In genomic region chr17:94424811-94425210, GRCm38 (mm10) we compare ENCODE assay signal across 30 mouse cellular contexts.
A peak's percentile ranks its signal among the peaks of the same experiment; 100 is the strongest.
DNase-seq lines count a peak whose midpoint lies in the region; ATAC-seq and TF ChIP-seq lines count a peak whose summit lies in the region.
"Had no signal": no experiment of that assay in that cellular context is flagged by ENCODE, and none has a peak within 500 bp of the region (broad histone marks: within the 10 kb centered on the region; RNA-seq: fewer than 3 reads in every experiment).

No protein-coding gene starts in this region.

- no peaks in the 10 kb centered on the region for H3K36me3 ChIP-seq in hindbrain, embryonic 15.5 days
- no peaks in the 10 kb centered on the region for H3K36me3 ChIP-seq in hindbrain, embryonic 10.5 days
- no peaks in the 10 kb centered on the region for H3K36me3 ChIP-seq in midbrain, embryonic 14.5 days (ENCODE audit: control insufficient read depth, insufficient read depth, low read length)
- no peaks in the 10 kb centered on the region for H3K36me3 ChIP-seq in midbrain, embryonic 10.5 days
- no peaks in the 10 kb centered on the region for H3K36me3 ChIP-seq in embryonic facial prominence, embryonic 14.5 days (ENCODE audit: control insufficient read depth, insufficient read depth, low read length)
- no peaks in the 10 kb centered on the region for H3K36me3 ChIP-seq in liver, postnatal 0 days (replicated peaks; ENCODE audit: insufficient read depth, low read length)
- H3K36me3 ChIP-seq: embryonic facial prominence, embryonic 12.5 days; heart, embryonic 12.5 days; heart, embryonic 15.5 days; hindbrain, embryonic 12.5 days had no signal

- no peaks in the 10 kb centered on the region for H3K27me3 ChIP-seq in hindbrain, embryonic 15.5 days
- no peaks in the 10 kb centered on the region for H3K27me3 ChIP-seq in hindbrain, embryonic 10.5 days (ENCODE audit: insufficient read depth, poor library complexity, severe bottlenecking)
- H3K27me3 ChIP-seq in midbrain, embryonic 14.5 days (ENCODE audit: control insufficient read depth, insufficient read depth, low read length): no peaks in the 10 kb centered on the region
- H3K27me3 ChIP-seq in midbrain, embryonic 10.5 days (ENCODE audit: low read depth, poor library complexity, severe bottlenecking): no peaks in the 10 kb centered on the region
- H3K27me3 ChIP-seq in embryonic facial prominence, embryonic 14.5 days (replicated peaks; ENCODE audit: control insufficient read depth, insufficient read depth, low read length): no peaks in the 10 kb centered on the region
- no peaks in the 10 kb centered on the region for H3K27me3 ChIP-seq in liver, postnatal 0 days (ENCODE audit: insufficient read depth, low read length)
- H3K27me3 ChIP-seq: embryonic facial prominence, embryonic 12.5 days; forebrain, embryonic 13.5 days; heart, embryonic 12.5 days; heart, embryonic 15.5 days; hindbrain, embryonic 12.5 days had no signal

- no peak overlapping the region for H3K27ac ChIP-seq in hindbrain, embryonic 15.5 days (replicated peaks)
- no peak overlapping the region for H3K27ac ChIP-seq in hindbrain, embryonic 10.5 days
- H3K27ac ChIP-seq in midbrain, embryonic 14.5 days (replicated peaks; ENCODE audit: low read depth, low read length): no peak overlapping the region
- H3K27ac ChIP-seq in midbrain, embryonic 10.5 days (replicated peaks): no peak overlapping the region
- H3K27ac ChIP-seq in embryonic facial prominence, embryonic 14.5 days (replicated peaks; ENCODE audit: low read depth, low read length): no peak overlapping the region
- H3K27ac ChIP-seq in liver, postnatal 0 days (ENCODE audit: low read depth): no peak overlapping the region
- H3K27ac ChIP-seq: embryonic facial prominence, embryonic 12.5 days; forebrain, embryonic 13.5 days; heart, embryonic 15.5 days; hindbrain, embryonic 12.5 days; hindbrain, postnatal 0 days had no signal

- TF ChIP-seq CTCF in brain, embryonic 14.5 days (IDR thresholded peaks at IDR 0.05; ENCODE audit: borderline replicate concordance, extremely low read depth, insufficient read depth, insufficient read length): no peak
- no peak for TF ChIP-seq CTCF in liver, postnatal 0 days (IDR thresholded peaks at IDR 0.05; ENCODE audit: low read depth)

- H3K4me1 ChIP-seq in hindbrain, embryonic 15.5 days (replicated peaks): no peaks in the 10 kb centered on the region
- H3K4me1 ChIP-seq in hindbrain, embryonic 10.5 days (replicated peaks): no peaks in the 10 kb centered on the region
- H3K4me1 ChIP-seq in midbrain, embryonic 14.5 days (ENCODE audit: control insufficient read depth, insufficient read depth, low read length): no peaks in the 10 kb centered on the region
- no peaks in the 10 kb centered on the region for H3K4me1 ChIP-seq in midbrain, embryonic 10.5 days
- no peaks in the 10 kb centered on the region; the same call in 1 of the 2 replicates for H3K4me1 ChIP-seq in embryonic facial prominence, embryonic 14.5 days (ENCODE audit: control insufficient read depth, insufficient read depth, low read length)
- no peaks in the 10 kb centered on the region for H3K4me1 ChIP-seq in liver, postnatal 0 days (ENCODE audit: insufficient read depth)
- H3K4me1 ChIP-seq: embryonic facial prominence, embryonic 12.5 days; forebrain, embryonic 13.5 days; heart, embryonic 12.5 days; heart, embryonic 15.5 days; hindbrain, embryonic 12.5 days had no signal

- H3K4me3 ChIP-seq in hindbrain, embryonic 15.5 days: no peak overlapping the region
- no peak overlapping the region for H3K4me3 ChIP-seq in hindbrain, embryonic 10.5 days
- no peak overlapping the region for H3K4me3 ChIP-seq in midbrain, embryonic 14.5 days (replicated peaks; ENCODE audit: low read depth, low read length)
- H3K4me3 ChIP-seq in midbrain, embryonic 10.5 days: no peak overlapping the region
- H3K4me3 ChIP-seq in embryonic facial prominence, embryonic 14.5 days (ENCODE audit: low read depth, low read length): no peak overlapping the region
- H3K4me3 ChIP-seq in liver, postnatal 0 days (ENCODE audit: low read depth, low read length): no peak overlapping the region
- H3K4me3 ChIP-seq: embryonic facial prominence, embryonic 12.5 days; erythroblast, embryonic 14.5 days; forebrain, embryonic 13.5 days; heart, embryonic 12.5 days; heart, embryonic 15.5 days; hindbrain, embryonic 12.5 days had no signal

- no peak overlapping the region for H3K9ac ChIP-seq in hindbrain, embryonic 15.5 days
- no peak overlapping the region for H3K9ac ChIP-seq in midbrain, embryonic 14.5 days (replicated peaks; ENCODE audit: low read length)
- H3K9ac ChIP-seq in embryonic facial prominence, embryonic 14.5 days (ENCODE audit: low read depth, low read length): no peak overlapping the region
- no peak overlapping the region for H3K9ac ChIP-seq in liver, postnatal 0 days (replicated peaks)
- H3K9ac ChIP-seq: embryonic facial prominence, embryonic 12.5 days; forebrain, embryonic 13.5 days; heart, embryonic 12.5 days; heart, embryonic 15.5 days; hindbrain, embryonic 12.5 days had no signal

- TF ChIP-seq POLR2A in brain, embryonic 14.5 days (IDR thresholded peaks at IDR 0.05; ENCODE audit: borderline replicate concordance, extremely low read depth, insufficient read depth, insufficient read length, poor library complexity, severe bottlenecking): no peak

- TF ChIP-seq EP300 in liver, postnatal 0 days (IDR thresholded peaks at IDR 0.05; ENCODE audit: low read depth): no peak

- H3K4me2 ChIP-seq in hindbrain, embryonic 15.5 days: no peak overlapping the region
- H3K4me2 ChIP-seq in midbrain, embryonic 14.5 days (ENCODE audit: low read length): no peak overlapping the region
- H3K4me2 ChIP-seq in embryonic facial prominence, embryonic 14.5 days (ENCODE audit: low read depth, low read length): no peak overlapping the region
- H3K4me2 ChIP-seq in liver, postnatal 0 days (ENCODE audit: low read depth, low read length): no peak overlapping the region
- H3K4me2 ChIP-seq: embryonic facial prominence, embryonic 12.5 days; forebrain, embryonic 13.5 days; heart, embryonic 12.5 days; heart, embryonic 15.5 days; hindbrain, embryonic 12.5 days had no signal

- H3K9me3 ChIP-seq in hindbrain, embryonic 15.5 days: no peaks in the 10 kb centered on the region
- no peaks in the 10 kb centered on the region for H3K9me3 ChIP-seq in hindbrain, embryonic 10.5 days
- no peaks in the 10 kb centered on the region for H3K9me3 ChIP-seq in midbrain, embryonic 14.5 days (ENCODE audit: control insufficient read depth, low read length)
- H3K9me3 ChIP-seq in midbrain, embryonic 10.5 days (replicated peaks): no peaks in the 10 kb centered on the region
- no peaks in the 10 kb centered on the region for H3K9me3 ChIP-seq in embryonic facial prominence, embryonic 14.5 days (ENCODE audit: control insufficient read depth, low read length)
- H3K9me3 ChIP-seq in liver, postnatal 0 days (ENCODE audit: low read length): no peaks in the 10 kb centered on the region; the same call in 1 of the 2 replicates
- H3K9me3 ChIP-seq: embryonic facial prominence, embryonic 12.5 days; forebrain, embryonic 13.5 days; heart, embryonic 12.5 days; heart, embryonic 15.5 days; hindbrain, embryonic 12.5 days had no signal

- DNase-seq in hindbrain, embryonic 10.5 days (ENCODE audit: low spot score): no peak
- peak; percentile 4 for DNase-seq in midbrain, embryonic 14.5 days
- no peak for DNase-seq in midbrain, embryonic 10.5 days (ENCODE audit: low spot score)
- peak; percentile 12 for DNase-seq in brain, embryonic 14.5 days (ENCODE audit: low read depth)
- peak; percentile 32 for DNase-seq in embryonic facial prominence, embryonic 14.5 days (ENCODE audit: low spot score)
- DNase-seq in liver, postnatal 0 days: no peak
- DNase-seq: adrenal gland, adult 2 months; adrenal gland, postnatal 14 days; cerebellum, adult 11-12 months; cerebellum, adult 8-10 months; cerebellum, postnatal 10 days; cerebellum, postnatal 36 days; embryo, embryonic 11 days; gastrocnemius, postnatal 25 days; heart, adult 18-20 months; heart, postnatal 10 days; heart, postnatal 36 days; kidney, adult 2 months had no signal

- ATAC-seq in hindbrain, embryonic 15.5 days (ENCODE audit: low FRiP score, low read depth): peak; percentile 56; the same call in 1 of the 2 replicates
- no peak for ATAC-seq in midbrain, embryonic 14.5 days (ENCODE audit: low FRiP score, low TSS enrichment)
- ATAC-seq in embryonic facial prominence, embryonic 14.5 days (ENCODE audit: low read depth): no peak; the same call in 1 of the 2 replicates
- ATAC-seq in liver, postnatal 0 days: no peak
- ATAC-seq: CD4-positive, CD25-positive, alpha-beta regulatory T cell, adult 4 months; forebrain, embryonic 13.5 days; forebrain, embryonic 16.5 days; hindbrain, postnatal 0 days; inflammation-experienced regulatory T-cells, adult 6 months; intestine, embryonic 16.5 days had no signal

- WGBS in hindbrain, embryonic 15.5 days: 56% methylated on average over 2 of the region's 2 CpGs
- 80% methylated on average over 2 of the region's 2 CpGs for WGBS in hindbrain, embryonic 10.5 days
- WGBS in midbrain, embryonic 14.5 days: 66% methylated on average over 2 of the region's 2 CpGs
- WGBS in midbrain, embryonic 10.5 days: 80% methylated on average over 2 of the region's 2 CpGs
- WGBS in embryonic facial prominence, embryonic 14.5 days: 28% methylated on average over 2 of the region's 2 CpGs
- WGBS in liver, postnatal 0 days (ENCODE audit: insufficient replicate concordance): 50% methylated on average over 2 of the region's 2 CpGs

Comparison
In these comparisons a context has a peak if more than half of its experiments do, and no peak if none do; other contexts are left out.
1. DNase-seq: peak in midbrain, embryonic 14.5 days (single experiment), brain, embryonic 14.5 days (single experiment) and embryonic facial prominence, embryonic 14.5 days (single experiment); none in hindbrain, embryonic 10.5 days (single experiment), midbrain, embryonic 10.5 days (single experiment) and liver, postnatal 0 days (single experiment).